Mouse (Mus musculus) thymus, adult 2 months (tissue): ENCODE measurements around the gene Tfb2m.

Experiments used
- CTCF ChIP-seq: fragments of 200-500 bp; IDR thresholded peaks from 2 replicates; pipeline ENCODE4 v1.5.1; 2012; ENCODE audit warnings: mild to moderate bottlenecking, control low read depth, low read length, moderate library complexity, borderline replicate concordance; ENCODE audit not compliant: control insufficient read depth, poor library complexity, insufficient read depth; ENCODE audit errors: extremely low read depth
- POLR2A ChIP-seq: fragments of 200-500 bp; IDR thresholded peaks from 2 replicates; pipeline ENCODE4 v1.6.1; 2012; ENCODE audit warnings: mild to moderate bottlenecking, low read length, control low read depth, moderate library complexity; ENCODE audit not compliant: control insufficient read depth, poor library complexity, insufficient read depth; ENCODE audit errors: extremely low read depth

DNA sequence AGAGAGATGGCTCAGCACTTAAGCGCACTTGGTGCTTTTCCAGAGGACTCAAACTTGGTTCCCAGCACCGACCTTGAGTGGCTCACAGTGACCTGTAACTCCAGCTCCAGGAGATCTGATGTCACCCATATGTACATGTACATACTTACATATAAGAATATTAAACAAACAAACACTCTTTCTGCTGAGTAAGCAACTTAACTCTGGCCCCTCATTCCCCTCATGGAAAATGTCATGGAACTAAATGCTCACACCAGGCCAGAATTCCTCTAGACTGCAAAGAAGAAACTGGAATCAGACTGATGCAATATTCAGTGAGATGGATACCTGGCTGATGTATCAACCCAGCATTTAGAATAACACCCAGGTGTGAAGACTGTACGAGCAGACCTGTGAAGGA lies 7.0 kb downstream of the Tfb2m start:
- TF ChIP-seq CTCF (no peak), POLR2A (no peak)
